Mouse (Mus musculus): ENCODE measurements around the gene Fcer1a.
"Not testable (repeated sequence)": the region's sequence is repeated elsewhere in the genome, so short reads cannot be mapped to it uniquely, and the experiment has no call there.

Fcer1a gene

DNA sequence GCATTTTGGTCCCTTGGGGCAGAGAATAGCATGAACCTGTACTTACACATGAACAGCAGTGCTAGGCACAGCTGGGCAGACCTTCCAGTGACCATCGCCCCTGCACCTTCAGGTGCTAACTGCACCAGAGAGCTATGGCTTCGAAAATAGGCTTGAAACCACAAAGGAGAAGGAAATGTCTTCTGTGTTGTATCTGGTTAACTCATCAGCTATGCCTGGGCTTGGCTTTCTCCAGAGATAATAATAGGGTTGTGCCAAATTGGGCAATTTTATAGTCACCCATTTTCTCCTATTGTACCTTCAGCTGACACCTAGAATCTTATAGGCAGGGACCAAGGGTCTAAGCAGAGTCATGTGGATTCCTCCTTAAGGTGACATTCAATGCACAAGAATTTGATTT is at the start of gene Fcer1a:
Gene Fcer1a, minus strand, starts transcription at position 134 of the 400 bp plus-strand sequence.
- DNase-seq (ENCODE audit: low read depth, low spot score), result no peak

GRCm38 (mm10) chr1:173265701-173266100 is 38.7 kb upstream of the Fcer1a start, which contains the start of gene Olfr418:
TSS of gene Olfr418 (plus strand) at chr1:173266001.
- no peak for DNase-seq (ENCODE audit: low read depth, low spot score)

GRCm38 (mm10) chr1:173249888-173250287 is 22.9 kb upstream of the Fcer1a start:
- DNase-seq (ENCODE audit: low read depth, low spot score), result no peak

DNA sequence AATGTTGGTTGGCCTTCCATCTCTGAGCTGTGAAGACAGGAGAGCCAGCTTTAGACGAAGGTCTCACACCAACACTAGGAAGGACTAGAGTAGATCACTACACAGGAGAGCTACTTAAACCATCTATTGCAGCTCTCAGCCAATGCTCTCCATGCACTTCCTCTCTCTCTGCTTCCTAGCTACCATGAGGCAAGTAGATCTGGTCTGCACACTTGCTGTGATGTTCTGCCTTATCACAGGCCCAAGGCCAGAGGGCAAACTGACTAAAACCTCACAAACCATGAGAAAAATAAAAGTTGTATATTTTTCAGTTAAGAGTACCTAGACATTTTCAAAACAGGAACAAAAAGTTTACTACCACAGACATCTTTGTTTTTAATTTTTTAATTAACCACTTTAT is 10.0 kb upstream of the Fcer1a start:
- not testable (repeated sequence) for DNase-seq (ENCODE audit: low read depth, low spot score)

GRCm38 (mm10) chr1:173216481-173216880 is 10.5 kb downstream of the Fcer1a start:
- DNase-seq (ENCODE audit: low read depth, low spot score), result no peak

DNA sequence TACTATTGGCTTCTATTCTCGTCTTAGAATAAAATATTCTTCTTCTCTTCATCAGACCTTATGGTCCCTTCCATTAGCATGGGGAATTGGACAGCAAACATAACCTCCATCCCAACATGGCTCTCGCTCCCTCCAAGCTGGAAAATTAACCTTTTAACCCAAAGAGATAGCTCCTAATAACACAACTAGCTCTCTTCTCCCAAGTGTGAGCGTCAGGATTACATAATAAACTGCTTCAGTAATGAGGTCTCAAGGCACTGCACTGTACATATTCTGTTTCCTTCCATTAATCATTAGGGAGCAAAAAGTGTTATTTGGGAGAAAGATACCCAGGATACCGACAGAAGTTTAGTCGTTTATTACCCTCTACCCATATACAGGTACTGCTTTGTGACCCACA is 14.9 kb downstream of the Fcer1a start, which contains the start of gene Olfr1404:
Gene Olfr1404, plus strand, starts transcription at position 301 of the 400 bp plus-strand sequence.
- DNase-seq (ENCODE audit: low read depth, low spot score), result no peak

GRCm38 (mm10) chr1:173197508-173197907 is 29.5 kb downstream of the Fcer1a start, which contains the start of gene Olfr218:
TSS of gene Olfr218 (plus strand) at chr1:173197808.
- DNase-seq (ENCODE audit: low read depth, low spot score), result no peak

DNA sequence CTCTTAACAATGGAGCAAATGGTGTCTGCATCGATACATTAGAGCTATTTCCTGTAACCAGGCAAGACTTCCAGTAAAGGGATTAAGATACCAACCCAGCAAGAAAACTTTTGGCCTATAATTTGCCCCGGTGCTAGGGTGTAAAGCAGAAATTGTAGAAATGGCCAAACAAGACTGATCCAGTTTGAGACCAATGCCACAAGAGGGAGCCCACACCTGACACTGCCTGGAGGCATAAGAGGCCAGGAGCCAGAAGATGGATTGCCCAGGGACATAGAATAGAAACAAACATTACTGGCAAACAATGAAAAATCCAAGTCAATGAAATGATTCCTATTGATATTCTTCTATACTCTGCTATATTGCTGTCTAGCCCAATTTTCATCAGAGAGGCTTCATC is 30.7 kb downstream of the Fcer1a start:
- no peak for DNase-seq (ENCODE audit: low read depth, low spot score)

DNA sequence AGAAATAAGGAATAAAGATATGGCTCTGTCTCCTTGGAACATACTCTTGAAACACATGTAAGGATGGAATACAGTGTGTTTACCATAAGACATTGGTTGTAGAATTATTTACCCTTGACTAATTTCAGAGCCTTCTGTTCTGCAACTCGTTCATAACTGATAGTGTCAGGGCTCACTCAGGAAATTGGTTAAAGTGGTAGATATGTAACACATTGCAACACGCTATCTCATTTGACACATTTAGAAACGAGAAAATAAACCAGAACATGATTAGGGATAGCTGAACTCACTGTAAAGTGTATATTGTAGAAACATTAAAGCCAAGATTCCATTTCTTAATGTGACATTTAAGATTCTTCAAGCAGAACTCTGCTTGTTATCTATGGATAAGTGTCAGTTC is 35.0 kb downstream of the Fcer1a start:
- DNase-seq (ENCODE audit: low read depth, low spot score), result no peak

- no peak for DNase-seq (ENCODE audit: low read depth, low spot score)
Measured at GRCm38 (mm10) chr1:173190540-173190939, 36.5 kb downstream of the Fcer1a start, which contains the start of gene Olfr1406. TSS of gene Olfr1406 (minus strand) at chr1:173190640.

DNA sequence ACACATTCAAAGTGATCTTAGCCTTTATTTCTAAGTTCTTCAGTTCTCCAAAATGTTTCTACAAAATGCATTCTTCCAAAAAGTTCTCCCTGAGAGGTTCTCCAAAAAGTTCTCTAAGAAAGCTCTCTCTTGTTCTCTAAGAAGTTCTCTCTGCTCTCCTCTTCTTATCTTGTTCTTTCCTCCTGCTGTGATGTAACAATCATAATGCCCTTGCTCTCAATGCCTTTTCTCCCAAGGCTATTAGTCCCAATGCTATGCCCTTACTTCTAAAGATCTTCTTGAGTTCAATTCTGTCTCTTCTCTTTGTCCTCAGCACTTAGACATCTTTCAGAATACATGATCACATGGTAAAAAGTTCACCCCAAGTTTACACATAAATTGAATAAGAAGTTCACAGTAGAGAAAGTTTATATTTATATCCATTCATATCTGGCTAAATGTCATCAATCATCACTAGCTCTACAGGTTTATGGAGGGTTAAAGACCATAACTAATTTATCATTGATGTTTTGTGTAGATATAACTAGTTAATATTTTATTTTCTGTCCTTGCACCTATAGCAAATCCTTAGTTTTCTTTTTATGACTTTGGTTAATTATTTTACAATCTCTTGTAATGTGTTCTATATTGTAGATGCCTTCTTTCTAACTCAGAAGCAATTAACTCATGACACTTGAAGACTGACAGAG is 52.7 kb downstream of the Fcer1a start:
- DNase-seq (ENCODE audit: low read depth, low spot score), result no peak
